Mouse (Mus musculus) layer of hippocampus, adult 9-11 months (tissue): ENCODE data around the gene Shld1.

Experiments used
- DNase-seq: peaks from one replicate; pipeline ENCODE4 v3.0.0; 2022

The Shld1 gene

DNA sequence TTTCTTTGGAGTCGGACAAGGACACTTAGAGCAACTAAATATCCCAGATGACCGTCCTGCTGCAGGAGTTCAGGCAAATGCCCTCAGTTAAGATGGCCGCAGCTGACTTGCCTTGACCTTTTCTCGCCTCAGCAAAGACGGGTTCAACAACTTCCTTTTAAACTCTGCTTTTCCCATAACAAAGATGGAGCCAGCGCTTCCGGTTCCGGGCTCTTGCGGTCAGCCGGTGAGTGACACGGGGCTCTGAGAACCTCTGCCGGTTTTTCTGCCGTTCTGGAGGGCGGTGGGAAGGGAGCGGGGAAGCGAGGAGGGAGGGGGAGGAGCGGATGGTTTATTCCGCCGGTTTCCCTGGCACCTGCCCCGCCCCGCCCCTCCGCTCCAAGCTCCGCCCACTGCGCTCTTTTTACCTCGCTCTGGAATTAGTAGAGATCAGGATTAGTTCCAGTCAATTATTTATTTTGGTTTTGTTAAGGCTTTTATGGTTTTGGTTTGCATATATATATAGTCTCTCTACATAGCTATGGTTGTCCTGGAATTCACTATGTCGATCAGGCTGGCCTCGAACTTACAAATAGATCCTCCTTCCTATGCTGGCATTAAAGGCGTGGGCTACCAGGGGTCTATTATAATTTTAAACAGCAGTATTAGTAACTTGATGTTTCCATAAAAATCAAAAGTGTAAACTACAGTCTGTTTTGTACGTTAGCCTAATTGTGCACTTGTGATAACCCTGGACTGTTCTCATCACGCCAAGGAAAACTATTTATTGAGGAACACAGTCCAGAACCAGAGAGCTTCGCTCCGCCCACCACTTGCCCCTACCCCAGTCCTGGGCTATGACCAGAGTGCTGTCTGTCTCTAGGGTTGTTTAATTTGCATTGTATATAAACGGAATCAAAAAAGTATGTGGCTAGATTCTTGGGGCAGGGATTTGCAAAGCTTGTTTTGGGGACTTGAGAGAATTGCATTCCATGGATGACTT is at the start of gene Shld1:
TSS of gene Shld1 (plus strand) at position 176 of the 982 bp plus-strand sequence.
- DNase-seq, result peak; percentile 96

GRCm38 (mm10) chr2:132638306-132638705 is 48.4 kb upstream of the Shld1 start:
- no peak for DNase-seq

- DNase-seq, result no peak
Observed at GRCm38 (mm10) chr2:132639337-132639736, 47.4 kb upstream of the Shld1 start.

DNA sequence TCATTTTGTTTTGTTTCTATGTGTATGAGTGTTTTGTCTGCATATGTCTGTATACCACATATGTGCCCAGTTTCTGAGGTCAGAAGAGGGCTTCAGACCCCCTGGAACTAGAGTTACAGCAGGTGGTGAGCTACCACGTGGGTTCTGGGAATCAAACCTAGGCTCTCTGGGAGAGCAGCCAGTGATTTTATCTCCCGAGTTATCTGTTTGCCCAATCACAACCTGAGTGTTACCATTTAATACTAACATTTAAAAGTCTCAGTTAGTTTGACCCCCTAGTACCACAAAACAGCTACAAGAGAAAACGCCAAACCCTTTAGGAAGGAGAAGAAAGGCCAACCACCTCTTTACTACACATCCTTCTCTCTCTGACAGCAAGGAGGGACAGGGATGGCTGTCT is 45.5 kb upstream of the Shld1 start:
- no peak for DNase-seq

GRCm38 (mm10) chr2:132643161-132643560 is 43.6 kb upstream of the Shld1 start:
- no peak for DNase-seq

DNA sequence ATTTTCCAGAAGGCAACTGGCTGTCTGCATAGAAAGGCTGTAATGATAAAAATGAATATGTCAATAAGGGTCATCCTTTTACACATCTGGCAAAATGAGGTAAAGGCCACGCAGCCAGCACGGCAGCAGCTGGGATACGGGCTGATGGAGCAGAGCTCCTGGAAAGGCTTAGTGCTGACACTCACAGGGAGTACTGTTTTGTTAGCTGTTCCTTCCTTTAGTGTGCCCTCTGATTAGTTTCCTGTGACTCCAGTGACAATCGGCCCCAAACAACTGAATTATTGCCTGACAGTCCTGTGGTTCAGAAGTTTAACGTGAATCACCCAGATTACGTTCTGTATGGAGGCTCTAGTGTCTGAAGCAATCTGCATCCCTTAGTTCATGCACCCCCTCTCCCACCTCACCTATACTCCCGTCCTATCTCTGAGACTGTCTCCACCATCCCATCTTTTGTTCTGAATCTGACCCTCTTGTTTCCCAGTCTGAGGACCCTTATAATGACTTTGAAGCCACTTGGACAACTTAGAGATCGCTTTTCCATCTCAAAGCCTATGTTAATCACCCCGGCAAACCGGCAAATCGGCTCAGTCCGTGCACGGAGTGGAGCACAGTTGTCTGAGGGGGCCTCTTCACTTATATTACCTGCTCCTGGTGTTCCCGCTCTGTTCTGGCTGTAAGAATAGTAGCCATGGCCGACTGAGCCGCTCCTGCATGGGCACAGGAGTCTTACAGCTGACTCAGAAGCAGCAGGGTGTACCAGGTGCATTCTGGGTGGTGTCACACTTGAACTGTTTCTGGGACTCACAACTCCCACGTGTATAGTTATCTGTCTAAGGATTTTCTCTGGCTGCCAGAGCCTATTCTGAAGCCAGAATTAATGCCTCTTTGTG is 39.6 kb upstream of the Shld1 start:
- no peak for DNase-seq

- no peak for DNase-seq
Observed at GRCm38 (mm10) chr2:132649352-132649870, 37.3 kb upstream of the Shld1 start.

GRCm38 (mm10) chr2:132650546-132650945 is 36.2 kb upstream of the Shld1 start:
- DNase-seq, result no peak

DNA sequence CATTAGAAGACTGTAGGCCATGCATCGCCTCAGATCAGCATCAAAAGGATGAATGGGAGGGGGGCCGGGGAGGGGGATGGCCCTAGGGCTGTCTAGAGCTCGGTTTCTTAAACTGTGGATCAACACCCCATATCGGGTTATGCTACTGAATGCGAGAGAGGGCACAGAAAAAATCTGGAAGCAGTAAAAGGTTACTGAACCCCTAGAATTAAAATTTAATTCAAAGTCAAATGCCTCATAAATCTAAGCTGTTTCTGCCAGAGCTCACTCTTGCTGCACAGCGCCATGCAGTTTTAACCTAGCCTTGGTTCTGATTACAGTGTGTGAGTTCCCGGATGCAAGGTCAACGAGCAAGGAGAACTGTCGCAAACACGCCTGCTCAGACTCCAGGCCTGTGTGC is 34.3 kb upstream of the Shld1 start:
- DNase-seq, result no peak

DNA sequence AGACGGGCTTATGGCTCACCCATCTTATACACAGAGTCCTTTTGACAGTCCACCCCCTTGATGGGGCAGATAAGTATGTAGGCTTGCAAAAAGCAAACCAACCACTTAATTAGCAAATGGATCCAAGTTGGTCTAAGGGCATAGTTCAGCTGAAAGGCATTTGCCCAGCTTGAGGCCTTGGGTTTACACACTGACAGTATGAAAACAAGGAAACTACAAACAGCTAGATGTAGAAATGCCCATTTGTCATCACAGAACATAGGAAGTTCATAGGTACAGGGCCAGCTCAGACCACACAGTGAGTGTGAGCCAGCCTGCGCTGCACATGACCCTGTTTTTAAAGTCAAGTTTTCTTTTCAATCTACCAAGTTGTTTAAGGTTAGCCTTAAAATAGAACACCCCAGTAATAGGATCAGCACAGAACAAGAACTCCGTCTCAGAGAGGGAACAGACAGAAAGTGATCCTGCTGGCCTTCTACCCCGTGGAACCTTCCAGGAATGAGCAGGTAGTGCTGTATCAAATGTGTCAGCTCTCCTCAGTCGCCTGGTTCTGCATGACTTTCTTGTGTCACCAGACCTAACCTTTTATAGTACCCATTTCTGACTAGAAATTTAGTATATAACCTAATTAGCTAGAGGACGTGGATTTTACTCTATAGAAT is 31.8 kb upstream of the Shld1 start:
- no peak for DNase-seq

DNA sequence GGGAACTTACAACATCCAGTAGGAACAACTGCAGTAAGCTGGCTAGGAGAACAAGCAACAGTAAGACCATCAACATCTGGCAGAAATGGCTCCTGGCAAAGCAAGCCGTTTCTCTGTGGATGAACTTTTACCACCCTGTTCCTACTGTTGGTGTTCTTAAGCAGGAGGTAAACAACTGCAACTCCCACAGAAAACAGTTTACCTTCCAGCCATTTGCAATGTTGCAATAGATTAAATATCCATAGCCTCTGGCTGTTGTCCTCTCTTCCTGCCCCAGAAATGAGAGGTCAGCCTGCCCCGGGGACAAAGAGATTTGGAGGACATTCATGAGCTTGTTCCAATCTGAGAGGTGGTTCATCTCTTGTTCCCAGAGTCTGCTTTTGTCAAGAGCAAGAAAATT is 29.5 kb upstream of the Shld1 start:
- no peak for DNase-seq

DNA sequence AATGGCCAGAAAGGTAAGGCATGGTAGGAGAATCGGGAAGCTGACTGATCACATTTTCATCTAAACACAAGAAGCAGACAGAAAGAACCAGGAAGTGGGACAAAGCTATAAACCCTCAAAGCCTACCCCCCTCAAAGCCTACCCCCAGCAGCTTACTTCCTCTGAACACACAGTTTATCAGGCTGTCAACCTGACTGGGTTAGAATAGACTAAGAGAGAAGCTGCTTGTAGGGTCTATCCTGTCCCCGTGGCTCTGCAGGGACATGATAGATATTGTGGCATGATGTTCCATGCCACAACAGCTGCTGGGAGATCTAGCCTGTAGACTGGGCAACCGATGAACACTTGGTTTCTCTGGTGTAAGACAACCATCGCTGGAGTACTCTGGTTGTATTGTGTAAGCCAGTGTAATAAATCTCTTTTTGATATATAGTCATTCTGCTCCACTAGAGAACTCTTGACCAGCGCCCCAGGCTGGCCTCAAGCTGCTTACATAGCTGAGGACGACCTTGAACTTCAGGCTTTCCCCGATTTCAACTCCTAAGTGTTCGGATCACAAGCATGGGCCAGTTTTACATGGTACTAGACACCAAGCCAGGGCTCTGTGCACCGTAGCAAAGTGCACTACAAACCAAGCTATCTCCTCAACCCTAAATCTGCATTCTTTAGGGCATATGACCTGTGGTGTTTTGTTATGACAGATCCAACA is 28.2 kb upstream of the Shld1 start:
- DNase-seq, result no peak

- no peak for DNase-seq
Observed at GRCm38 (mm10) chr2:132669091-132669490, 17.6 kb upstream of the Shld1 start.

GRCm38 (mm10) chr2:132670290-132670689 is 16.4 kb upstream of the Shld1 start:
- no peak for DNase-seq

DNA sequence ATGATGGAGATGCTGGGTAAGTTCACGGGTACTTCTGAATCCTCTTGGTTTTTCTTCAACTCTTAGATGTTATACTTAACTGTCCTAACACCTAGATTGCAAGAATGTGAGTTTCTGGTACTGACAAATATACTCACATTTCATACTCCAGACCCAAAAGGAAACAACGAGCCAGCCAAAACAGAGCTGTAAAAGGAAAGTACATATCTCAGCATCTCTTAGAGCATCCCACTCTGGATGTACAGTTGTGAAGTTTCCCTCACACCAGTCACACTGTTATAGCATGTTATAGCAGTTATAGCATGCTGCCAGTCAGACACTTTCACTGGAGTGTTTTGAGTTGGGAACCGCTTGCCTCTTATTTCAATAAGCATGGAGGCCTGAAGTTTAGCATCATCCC is 14.6 kb upstream of the Shld1 start:
- DNase-seq, result no peak

- DNase-seq, result no peak
Observed at GRCm38 (mm10) chr2:132676111-132676510, 10.6 kb upstream of the Shld1 start.

- DNase-seq, result no peak
Observed at GRCm38 (mm10) chr2:132685001-132685400, 1.7 kb upstream of the Shld1 start.

DNA sequence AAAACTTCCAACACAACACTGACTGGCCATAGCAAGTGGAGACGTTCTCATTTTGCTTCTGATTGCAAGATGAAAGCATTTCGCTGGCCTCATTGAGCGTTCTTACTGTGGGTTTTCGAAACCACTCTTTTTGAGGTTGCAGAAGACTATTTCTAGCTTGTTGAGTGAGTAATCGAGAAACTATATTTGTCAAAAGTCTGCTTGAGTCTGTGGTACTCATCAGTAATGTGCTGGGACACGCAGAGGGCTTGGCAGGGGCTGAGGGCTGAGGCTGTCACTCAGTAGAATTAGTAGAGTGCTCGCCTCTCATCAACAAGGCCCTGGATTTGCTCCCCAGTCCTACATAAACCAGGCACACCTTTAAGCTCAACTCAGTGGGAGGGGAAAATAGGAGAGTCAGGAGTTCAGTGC is 1.9 kb downstream of the Shld1 start:
- peak; percentile 55 for DNase-seq

DNA sequence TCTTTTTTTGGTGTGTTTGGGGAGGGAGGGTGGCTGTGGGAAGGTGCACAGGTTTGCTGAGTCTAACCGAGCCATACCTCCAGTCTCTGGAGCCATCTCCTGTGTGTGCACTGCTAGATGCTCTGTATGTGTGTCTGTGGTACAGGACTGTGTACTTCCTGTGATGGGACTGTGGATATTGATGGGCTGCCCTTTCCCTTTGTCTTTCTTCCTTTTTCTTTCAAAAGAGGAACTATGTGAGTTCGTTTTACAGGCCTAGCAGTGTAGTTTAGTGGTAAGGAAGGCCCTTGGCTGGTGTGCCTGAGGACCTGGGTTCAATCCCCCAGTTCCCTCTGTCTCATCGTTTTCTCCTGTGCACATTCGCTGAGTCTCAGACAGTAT is 2.4 kb downstream of the Shld1 start:
- no peak for DNase-seq

GRCm38 (mm10) chr2:132689569-132690231 is 3.0 kb downstream of the Shld1 start:
- DNase-seq, result peak; percentile 34

DNA sequence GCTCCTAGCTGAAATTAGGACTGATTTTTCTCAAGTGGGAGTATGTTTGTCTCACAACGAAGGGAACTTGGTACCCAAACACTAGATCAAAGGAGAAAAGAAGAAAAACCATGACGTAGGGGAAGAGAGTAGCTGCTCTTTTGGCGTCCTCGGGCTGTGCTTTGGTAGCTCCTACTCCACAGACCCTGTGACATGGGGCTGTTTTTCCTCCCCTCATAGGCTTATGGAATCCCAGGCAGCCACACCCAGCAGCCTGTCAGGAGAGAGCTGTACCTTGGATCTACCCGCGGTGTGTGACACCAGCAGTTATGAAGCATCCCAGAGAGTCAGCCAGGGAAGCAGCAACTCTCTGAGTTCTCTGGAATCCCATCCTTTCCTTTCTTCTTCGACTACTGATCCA is 5.0 kb downstream of the Shld1 start:
- DNase-seq, result no peak

DNA sequence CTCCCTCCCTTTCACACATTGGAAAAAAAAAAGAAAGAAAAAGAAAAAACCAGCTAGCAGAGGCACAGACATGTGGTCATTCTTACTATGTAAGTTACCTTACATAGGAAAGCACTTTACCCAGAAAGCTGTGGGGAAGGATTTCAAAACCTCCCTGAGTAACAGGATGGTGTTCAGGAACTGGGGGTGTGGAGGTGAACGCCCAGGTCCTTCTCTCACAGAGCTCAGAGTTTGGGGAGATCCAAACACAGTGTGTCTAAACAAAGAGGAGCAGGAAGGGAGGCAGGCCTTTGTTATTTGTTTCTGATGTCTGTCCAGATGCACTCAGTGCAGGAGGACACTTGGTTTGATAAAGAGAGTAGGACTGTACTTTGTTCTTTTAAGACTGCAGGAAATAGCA is 5.6 kb downstream of the Shld1 start:
- DNase-seq, result no peak
